Mouse (Mus musculus) hindbrain, embryonic 10.5 days (tissue): ENCODE data around the gene Tcl1. TPM values are rescaled to one million over a fixed set of nuclear protein-coding genes. Genes with fewer than 3 reads are reported as not detected.
"Not testable (repeated sequence)": the region's sequence is repeated elsewhere in the genome, so short reads cannot be mapped to it uniquely, and the experiment has no call there.

Source experiments
- DNase-seq: peaks from one replicate; pipeline ENCODE4 v3.0.0-alpha.2; 2017; ENCODE audit warnings: low spot score
- H3K27ac ChIP-seq: fragments of 300-500 bp; sonication (generic); 2 replicates; pipeline ENCODE4 v1.5.1; 2016; ENCODE audit warnings: mild to moderate bottlenecking, moderate library complexity
- H3K27me3 ChIP-seq: fragments of 300-500 bp; sonication (generic); 2 replicates; pipeline ENCODE4 v1.6.1; 2016; ENCODE audit warnings: mild to moderate bottlenecking; ENCODE audit not compliant: poor library complexity, insufficient read depth, severe bottlenecking
- H3K36me3 ChIP-seq: fragments of 300-500 bp; sonication (generic); 2 replicates; pipeline ENCODE4 v1.6.1; 2016; ENCODE audit warnings: mild to moderate bottlenecking, moderate library complexity
- H3K4me1 ChIP-seq: fragments of 300-500 bp; sonication (generic); replicated peaks from 2 replicates; pipeline ENCODE4 v1.6.1; 2016; ENCODE audit warnings: mild to moderate bottlenecking
- H3K4me3 ChIP-seq: fragments of 300-500 bp; sonication (generic); 2 replicates; pipeline ENCODE4 v1.5.1; 2016; ENCODE audit warnings: mild to moderate bottlenecking, moderate library complexity
- H3K9me3 ChIP-seq: fragments of 300-500 bp; sonication (generic); 2 replicates; pipeline ENCODE4 v1.6.1; 2016; ENCODE audit warnings: mild to moderate bottlenecking, moderate library complexity
- WGBS: fragments of 180-500 bp; shearing (Covaris S2); methylation state at CpG from one replicate; pipeline ENCODE4 v1.1.7; 2016; 5-methylcytosine and 5-hydroxymethylcytosine counted together
- polyA plus RNA-seq: library from polyadenylated mRNA; unstranded; fragments of >200 nt; fragmentation: Nextera tagmentation; extraction: Ambion mirVana; gene quantifications from 2 replicates; pipeline ENCODE4 v1.2.1, GENCODE M21; 2016

Gene Tcl1
- polyA plus RNA-seq, 1 experiment from 2014 or later = not detected

DNA sequence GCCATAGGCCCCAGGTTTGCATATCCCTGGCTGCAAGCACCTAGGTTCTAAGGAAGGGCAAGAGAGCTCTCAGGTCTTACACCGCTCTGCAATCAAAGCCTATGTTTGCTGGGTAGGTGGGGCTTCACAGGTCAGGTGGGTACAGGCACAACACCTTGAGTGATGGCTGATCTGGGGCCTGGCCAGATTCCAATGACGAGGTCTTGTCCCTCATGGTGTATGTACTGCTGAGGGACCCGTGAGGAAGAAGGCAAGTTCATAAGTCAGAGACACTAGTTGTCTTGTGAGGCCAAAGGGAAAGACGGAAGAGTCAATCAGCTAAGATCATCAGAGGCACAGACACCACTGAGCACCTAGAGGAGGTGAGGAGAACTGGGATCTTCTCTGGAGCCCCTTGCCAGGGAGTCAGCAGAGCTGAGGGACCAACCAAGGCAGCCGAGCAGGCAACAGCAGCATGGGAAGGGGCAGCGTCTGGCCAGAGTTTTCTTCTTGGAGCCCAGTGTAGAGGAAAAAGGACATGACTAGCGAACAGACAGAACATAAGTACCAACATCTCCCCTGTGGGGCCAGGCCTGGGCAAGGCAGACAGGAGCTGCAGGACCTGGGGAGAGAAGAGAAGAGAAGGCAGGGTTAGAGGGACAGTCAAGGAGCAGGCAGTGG lies 5.4 kb downstream of the Tcl1 start:
- Histone ChIP-seq H3K4me3 (no peak overlapping the region), H3K9me3 (no peaks in the 10 kb centered on the region), H3K27ac (no peak overlapping the region), H3K4me1 (no peaks in the 10 kb centered on the region), H3K36me3 (no peaks in the 10 kb centered on the region), H3K27me3 (no peaks in the 10 kb centered on the region)
- WGBS = 89% methylated on average over 7 of the region's 7 CpGs
- DNase-seq = no peak

DNA sequence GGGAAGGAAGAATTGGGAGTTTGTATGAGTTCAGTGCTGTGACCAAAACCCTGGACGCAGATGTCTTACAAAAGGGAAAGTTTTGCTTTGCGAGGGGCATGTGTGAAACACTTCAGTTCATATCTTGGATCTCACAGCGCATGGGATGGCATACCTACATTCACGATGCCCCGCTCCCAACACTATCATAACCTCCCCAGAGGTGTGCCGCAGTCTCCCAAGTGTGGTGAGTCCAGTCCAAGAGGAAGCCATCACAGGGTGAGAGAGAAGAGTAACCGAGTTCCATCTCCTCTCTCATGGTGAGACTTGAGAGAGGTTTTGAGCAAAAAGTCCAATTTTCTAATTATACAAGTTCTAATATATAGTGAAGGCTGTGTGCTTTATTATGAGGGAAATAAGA lies 13.4 kb downstream of the Tcl1 start:
- Histone ChIP-seq H3K4me3 (no peak overlapping the region), H3K4me1 (no peaks in the 10 kb centered on the region), H3K36me3 (no peaks in the 10 kb centered on the region), H3K27me3 (no peaks in the 10 kb centered on the region), H3K27ac (no peak overlapping the region), H3K9me3 (no peaks in the 10 kb centered on the region)
- no peak for DNase-seq
- 94% methylated on average over 7 of the region's 7 CpGs for WGBS

DNA sequence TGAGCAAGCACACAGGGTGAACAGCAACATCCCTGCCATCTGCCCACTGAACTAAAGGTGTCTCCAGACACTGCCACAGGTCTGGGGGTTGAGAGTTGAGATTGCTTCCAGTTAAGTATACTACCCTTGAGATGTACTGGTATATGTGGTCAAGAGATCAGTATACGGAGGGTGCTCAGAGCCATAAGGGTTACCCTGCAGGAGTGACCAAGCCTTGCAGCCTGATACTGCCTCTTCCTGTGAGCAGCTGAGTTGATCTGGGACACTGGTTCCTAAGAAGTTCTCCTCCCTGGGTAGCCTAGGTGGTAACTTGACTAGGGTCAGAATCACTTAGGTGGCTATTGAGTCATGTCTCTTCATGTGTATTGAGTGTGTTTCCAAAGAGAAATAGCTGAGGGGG lies 14.2 kb downstream of the Tcl1 start:
- Histone ChIP-seq H3K27ac (no peak overlapping the region), H3K9me3 (no peaks in the 10 kb centered on the region), H3K4me1 (no peaks in the 10 kb centered on the region), H3K4me3 (no peak overlapping the region), H3K27me3 (no peaks in the 10 kb centered on the region), H3K36me3 (no peaks in the 10 kb centered on the region)
- 85% methylated on average over 1 of the region's 1 CpGs for WGBS
- DNase-seq = no peak

DNA sequence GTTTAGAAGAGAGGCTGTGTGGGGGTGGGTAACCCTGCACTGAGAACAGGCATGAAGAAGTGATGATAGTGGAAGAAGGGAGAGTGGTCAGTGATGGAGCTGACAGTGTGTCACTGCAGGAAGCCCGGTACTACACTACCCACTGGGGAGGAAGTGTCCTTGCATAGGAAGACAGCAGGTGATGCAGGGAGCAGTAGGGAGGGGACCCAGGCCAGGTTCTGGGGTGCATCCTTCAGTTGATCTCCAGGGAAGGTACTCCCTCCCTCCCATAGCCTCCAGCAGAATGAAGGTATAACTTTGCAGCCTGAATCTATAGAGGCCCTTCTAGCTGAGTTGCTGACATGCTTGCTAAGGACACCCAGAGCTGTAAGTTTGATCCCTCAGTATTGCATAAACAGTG lies 15.5 kb downstream of the Tcl1 start:
- Histone ChIP-seq H3K4me1 (no peaks in the 10 kb centered on the region), H3K27me3 (no peaks in the 10 kb centered on the region), H3K4me3 (no peak overlapping the region), H3K36me3 (no peaks in the 10 kb centered on the region), H3K9me3 (no peaks in the 10 kb centered on the region), H3K27ac (no peak overlapping the region)
- 81% methylated on average over 1 of the region's 1 CpGs for WGBS
- DNase-seq = no peak

DNA sequence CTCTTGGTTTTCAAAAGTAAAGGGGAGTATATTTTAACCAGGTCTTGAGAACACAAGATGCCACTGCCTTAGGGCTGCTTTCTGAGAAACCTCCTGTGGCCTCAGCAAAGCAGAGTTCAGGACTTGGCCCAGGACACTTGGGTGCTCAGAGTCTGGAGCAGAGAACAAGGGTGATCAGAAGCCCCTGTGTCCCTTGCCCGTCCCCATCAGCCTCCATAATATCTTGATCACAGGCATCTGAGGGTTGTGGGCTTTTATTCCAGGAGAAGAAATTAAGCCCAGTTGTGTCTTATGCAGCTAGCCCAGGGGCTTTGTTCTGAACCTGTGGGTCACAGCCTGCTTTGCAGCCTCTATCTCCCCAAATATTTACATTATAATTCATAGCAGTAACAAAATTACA lies 20.9 kb downstream of the Tcl1 start, which contains the start of gene Tcl1b4:
Gene Tcl1b4, plus strand, starts transcription at position 301 of the 400 bp plus-strand sequence.
- not testable (repeated sequence) for H3K4me3 ChIP-seq, H3K9me3 ChIP-seq, DNase-seq, H3K36me3 ChIP-seq, H3K27me3 ChIP-seq, H3K27ac ChIP-seq
- WGBS = 91% methylated on average over 1 of the region's 1 CpGs
- H3K4me1 ChIP-seq = peaks cover 11% of the 10 kb centered on the region

DNA sequence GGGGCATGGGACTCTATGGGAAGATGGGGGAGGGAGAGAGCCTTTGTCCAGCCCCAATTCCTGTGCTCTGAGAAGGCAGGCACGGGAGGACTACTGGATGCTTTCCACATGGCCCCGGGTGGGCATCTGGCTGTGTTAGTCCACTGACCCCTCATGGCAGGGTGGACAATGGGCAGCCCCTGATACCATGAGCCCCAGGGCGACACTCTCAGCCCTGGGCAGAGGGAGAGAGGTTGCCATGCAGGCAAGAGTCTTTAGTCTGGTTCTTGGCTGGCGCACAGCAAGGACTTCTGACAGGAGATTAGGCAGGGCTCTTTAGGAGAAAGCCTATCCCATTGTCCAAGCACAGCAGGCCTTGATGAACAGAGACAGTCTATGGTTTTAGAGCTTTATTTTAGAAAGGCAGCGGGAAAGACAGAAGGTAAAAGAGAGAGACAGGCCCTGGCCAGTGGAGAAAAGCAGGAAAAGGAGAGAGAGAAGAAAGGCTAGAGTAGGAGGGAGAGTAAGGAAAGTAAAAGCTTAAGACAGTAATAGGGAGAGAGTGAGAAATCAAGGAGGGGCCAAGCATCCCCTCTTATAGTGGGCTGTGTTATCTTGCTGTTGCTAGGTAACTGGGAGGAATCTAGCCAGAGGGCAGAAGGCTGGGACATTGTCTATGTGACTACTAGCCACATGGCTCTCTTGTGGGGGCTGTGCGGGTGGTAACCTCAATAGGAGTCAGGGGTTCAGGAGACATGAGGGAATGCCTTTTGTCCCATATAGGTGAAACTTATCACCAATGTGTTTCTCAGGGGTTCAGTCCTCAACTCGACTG lies 22.7 kb downstream of the Tcl1 start:
- not testable (repeated sequence) for H3K4me3 ChIP-seq, H3K27me3 ChIP-seq, H3K9me3 ChIP-seq, H3K36me3 ChIP-seq
- peaks cover 11% of the 10 kb centered on the region for H3K4me1 ChIP-seq
- WGBS = 27% methylated on average over 7 of the region's 7 CpGs
- H3K27ac ChIP-seq = peak overlapping the region; percentile 71
- peak; percentile 40 for DNase-seq

DNA sequence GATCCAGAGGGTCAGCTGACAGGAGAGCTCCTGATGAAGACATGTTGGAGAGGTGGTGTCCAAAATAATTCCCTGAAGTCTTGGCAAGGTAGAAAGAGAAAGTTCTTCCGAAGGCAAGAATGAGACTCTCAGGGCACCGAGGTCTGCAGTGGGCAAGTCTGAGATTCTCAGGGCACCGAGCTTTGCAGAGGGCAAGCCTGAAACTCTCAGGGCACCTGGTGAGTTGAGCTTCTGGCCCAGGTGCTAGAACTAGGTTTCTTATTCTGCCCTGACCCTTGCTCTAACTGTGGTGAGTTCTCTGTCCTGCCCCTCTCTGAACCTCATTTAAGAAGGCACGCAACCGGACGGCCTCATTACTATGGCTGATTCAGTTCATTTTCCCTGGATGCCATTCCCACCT lies 31.9 kb downstream of the Tcl1 start, which contains the start of gene Tcl1b3:
Gene Tcl1b3, plus strand, starts transcription at position 301 of the 400 bp plus-strand sequence.
- DNase-seq, H3K27me3 ChIP-seq, H3K27ac ChIP-seq, H3K36me3 ChIP-seq, H3K4me3 ChIP-seq, H3K4me1 ChIP-seq, H3K9me3 ChIP-seq: not testable (repeated sequence)
- 94% methylated on average over 6 of the region's 6 CpGs for WGBS

DNA sequence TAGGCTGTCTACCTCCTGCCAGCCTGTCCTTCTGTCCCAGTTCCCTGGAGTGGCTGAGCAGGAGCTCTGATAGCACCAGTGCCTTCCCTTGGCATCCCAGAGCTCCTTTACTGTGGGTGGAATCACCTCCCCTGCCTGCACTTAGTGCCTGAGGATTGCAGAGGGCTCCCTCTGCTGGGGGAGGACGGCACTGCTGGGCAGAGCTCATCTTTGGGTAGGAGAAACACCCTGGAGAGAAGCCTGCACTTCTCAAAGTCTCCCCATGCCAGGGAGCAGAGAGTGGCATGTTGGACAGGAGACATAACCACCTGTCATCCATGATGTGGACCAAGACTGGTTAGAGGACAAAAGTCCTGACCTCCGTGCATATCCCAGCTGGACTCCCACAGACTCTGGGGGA lies 33.6 kb downstream of the Tcl1 start:
- H3K36me3 ChIP-seq, H3K27ac ChIP-seq, H3K4me3 ChIP-seq, H3K4me1 ChIP-seq, DNase-seq, H3K27me3 ChIP-seq, H3K9me3 ChIP-seq: not testable (repeated sequence)
- 57% methylated on average over 2 of the region's 2 CpGs for WGBS

DNA sequence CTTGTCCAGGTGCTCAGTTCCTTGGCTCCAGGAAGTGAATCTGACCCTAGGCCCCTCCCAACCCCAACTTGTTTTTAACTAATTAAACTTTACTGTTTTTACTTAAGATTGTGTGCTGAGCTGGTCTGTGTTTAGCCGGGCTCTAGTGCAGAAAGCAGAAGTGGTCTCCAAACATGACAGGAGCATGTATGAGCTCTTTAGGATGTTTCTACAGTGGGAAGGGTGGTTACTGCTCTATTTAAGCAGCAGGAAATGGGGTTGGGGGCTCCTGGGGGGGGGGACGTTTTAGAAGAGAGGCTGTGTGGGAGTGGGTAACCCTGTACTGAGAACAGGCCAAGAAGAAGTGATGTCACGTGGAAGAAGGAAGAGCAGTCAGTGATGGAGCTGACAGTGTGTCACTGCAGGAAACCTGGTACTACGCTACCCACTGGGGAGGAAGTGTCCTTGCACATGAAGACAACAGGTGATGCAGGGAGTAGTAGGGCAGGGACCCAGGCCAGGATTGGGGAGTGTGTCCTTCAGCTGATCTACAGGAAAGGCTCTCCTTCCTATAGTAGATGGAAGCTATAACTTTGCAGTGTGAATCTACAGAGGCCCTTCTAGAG lies 41.5 kb downstream of the Tcl1 start:
- not testable (repeated sequence) for H3K4me1 ChIP-seq, H3K9me3 ChIP-seq, H3K27ac ChIP-seq, DNase-seq, H3K4me3 ChIP-seq, H3K36me3 ChIP-seq, H3K27me3 ChIP-seq
- WGBS = 79% methylated on average over 4 of the region's 4 CpGs

DNA sequence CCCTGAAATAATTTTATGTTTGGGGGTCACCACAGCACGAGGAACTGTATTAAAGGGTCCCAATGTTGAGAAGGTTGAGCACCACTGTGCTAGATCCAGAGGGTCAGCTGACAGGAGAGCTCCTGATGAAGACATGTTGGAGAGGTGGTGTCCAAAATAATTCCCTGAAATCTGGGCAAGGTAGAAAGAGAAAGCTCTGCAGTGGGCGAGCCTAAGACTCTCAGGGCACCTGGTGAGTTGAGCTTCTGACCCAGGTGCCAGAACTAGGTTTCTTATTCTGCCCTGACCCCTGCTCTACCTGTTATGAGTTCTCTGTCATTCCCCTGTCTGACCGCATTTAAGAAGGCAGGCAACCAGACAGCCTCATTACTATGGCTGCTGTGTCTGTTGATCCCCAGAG lies 46.5 kb downstream of the Tcl1 start, which contains the start of gene Tcl1b5:
Gene Tcl1b5, plus strand, starts transcription at position 301 of the 400 bp plus-strand sequence.
- H3K4me3 ChIP-seq, DNase-seq, H3K4me1 ChIP-seq, H3K27ac ChIP-seq, H3K36me3 ChIP-seq, H3K9me3 ChIP-seq, H3K27me3 ChIP-seq: not testable (repeated sequence)
- WGBS = 74% methylated on average over 3 of the region's 3 CpGs

DNA sequence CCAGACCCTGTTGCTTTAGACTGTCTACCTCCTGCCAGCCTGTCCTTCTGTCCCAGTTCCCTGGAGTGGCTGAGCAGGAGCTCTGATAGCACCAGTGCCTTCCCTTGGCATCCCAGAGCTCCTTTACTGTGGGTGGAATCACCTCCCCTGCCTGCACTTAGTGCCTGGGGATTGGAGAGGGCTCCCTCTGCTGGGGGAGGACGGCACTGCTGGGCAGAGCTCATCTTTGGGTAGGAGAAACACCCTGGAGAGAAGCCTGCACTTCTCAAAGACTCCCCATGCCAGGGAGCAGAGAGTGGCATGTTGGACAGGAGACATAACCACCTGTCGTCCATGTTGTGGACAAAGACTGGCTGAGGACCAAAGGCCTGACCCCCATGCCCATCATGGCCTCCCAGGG lies 48.3 kb downstream of the Tcl1 start:
- not testable (repeated sequence) for DNase-seq, H3K4me3 ChIP-seq
- WGBS = 35% methylated on average over 2 of the region's 2 CpGs

DNA sequence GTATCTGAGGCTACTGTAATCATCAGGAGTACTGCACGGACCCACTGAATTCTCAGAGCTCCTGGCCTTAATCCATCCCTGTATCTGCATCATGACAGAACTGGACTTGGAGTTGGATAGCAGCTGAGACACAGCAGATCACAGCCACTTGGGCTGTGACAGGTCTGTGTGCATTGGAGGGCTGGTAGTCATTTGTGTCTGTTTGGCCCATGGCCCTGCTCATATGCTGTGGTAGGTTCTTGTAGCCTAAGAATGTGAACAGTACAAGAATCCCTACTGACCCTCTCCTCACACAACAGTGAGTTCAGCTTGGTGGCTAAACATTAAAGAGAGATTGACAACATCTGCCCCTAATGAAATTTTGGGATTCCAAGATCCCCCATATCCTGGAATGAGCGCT lies 49.2 kb downstream of the Tcl1 start:
- H3K9me3 ChIP-seq = no peaks in the 10 kb centered on the region
- no peaks in the 10 kb centered on the region for H3K27me3 ChIP-seq
- H3K36me3 ChIP-seq = no peaks in the 10 kb centered on the region
- WGBS = 86% methylated on average over 2 of the region's 2 CpGs
- H3K27ac ChIP-seq = no peak overlapping the region
- no peaks in the 10 kb centered on the region for H3K4me1 ChIP-seq
- H3K4me3 ChIP-seq = no peak overlapping the region
- no peak for DNase-seq

More for the DNA sequence above, 48.3 kb downstream of the Tcl1 start:
- H3K27ac ChIP-seq, H3K4me1 ChIP-seq, H3K36me3 ChIP-seq, H3K27me3 ChIP-seq, H3K9me3 ChIP-seq: not testable (repeated sequence)
